Mouse (Mus musculus) C2C12 (cell line): ENCODE results near the gene Gstm1.

Source experiments
- CEBPB ChIP-seq: IDR thresholded peaks from one replicate; pipeline ENCODE4 v1.6.1; 2011; ENCODE audit warnings: low read depth, mild to moderate bottlenecking, control low read depth, moderate library complexity
- CTCF ChIP-seq: IDR thresholded peaks from one replicate; pipeline ENCODE4 v1.5.1; 2011; ENCODE audit not compliant: control insufficient read depth, insufficient read depth, insufficient read length
- USF1 ChIP-seq: IDR thresholded peaks from one replicate; pipeline ENCODE4 v1.6.1; 2011; ENCODE audit warnings: low read depth, mild to moderate bottlenecking, control low read depth, moderate library complexity

DNA sequence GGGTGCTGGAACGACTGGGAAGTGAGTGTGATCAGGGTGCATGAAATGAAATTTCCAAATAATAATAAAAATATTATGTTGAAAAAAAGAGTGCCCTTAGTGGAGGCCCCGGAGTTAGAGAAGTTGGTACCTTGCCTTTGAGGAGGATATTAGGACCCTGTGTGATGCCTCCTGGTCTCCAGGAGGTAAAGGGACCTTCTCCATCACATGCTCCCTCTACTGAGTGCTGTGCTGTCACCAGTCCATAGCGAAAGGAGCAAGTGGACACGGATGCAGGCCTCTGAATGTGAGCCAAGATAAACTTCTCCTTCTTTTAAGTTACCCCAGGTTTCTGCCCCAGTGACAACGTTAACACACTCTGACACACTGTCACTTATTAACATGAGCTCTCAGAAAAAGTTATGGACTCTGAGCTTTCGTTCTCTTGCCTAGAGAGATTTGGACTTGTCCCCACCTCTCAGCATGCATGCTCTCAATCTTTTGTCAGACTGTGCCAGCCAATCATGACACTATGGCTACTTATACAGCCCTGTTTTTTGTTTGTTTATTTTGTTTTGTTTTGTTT is 49.7 kb upstream of the Gstm1 start:
- TF ChIP-seq CTCF = no peak
- no peak for TF ChIP-seq USF1
- TF ChIP-seq CEBPB = no peak
